Mouse (Mus musculus) heart, adult 18-20 months (tissue): ENCODE measurements around the gene Pdzd8. TPM values are rescaled to one million over a fixed set of nuclear protein-coding genes. Genes with fewer than 3 reads are reported as not detected.

Experiments
- DNase-seq, 2 experiments: peaks; one replicate each; pipeline ENCODE4 v3.0.0; 2021 to 2022; ENCODE audit warnings: mixed read lengths in 1 of 2
- total RNA-seq, 2 experiments: library from RNA; stranded (reverse); gene quantifications; 2 replicates each; pipeline ENCODE4 v1.2.3; 2021

Gene Pdzd8
- total RNA-seq, 2 experiments from 2014 or later: 22.5 to 23.9 TPM

GRCm38 (mm10) chr19:59354906-59355305, 9.3 kb upstream of the Pdzd8 start:
- no peak for DNase-seq

GRCm38 (mm10) chr19:59352760-59353159, 7.2 kb upstream of the Pdzd8 start:
- no peak for DNase-seq

- DNase-seq: no peak
Observed at GRCm38 (mm10) chr19:59351151-59351889, 5.7 kb upstream of the Pdzd8 start.

- no peak for DNase-seq
Observed at GRCm38 (mm10) chr19:59350273-59350903, 4.8 kb upstream of the Pdzd8 start.

GRCm38 (mm10) chr19:59349329-59349960, 3.9 kb upstream of the Pdzd8 start:
- DNase-seq: no peak

- DNase-seq: no peak
Observed at GRCm38 (mm10) chr19:59346325-59346724, 745 bp upstream of the Pdzd8 start.

- peak; percentile 58 to 62 for DNase-seq
Observed at GRCm38 (mm10) chr19:59345081-59345657, 411 bp downstream of the Pdzd8 start.

- DNase-seq: peak; percentile 41 to 44
Observed at GRCm38 (mm10) chr19:59344304-59344711, 1.3 kb downstream of the Pdzd8 start.

- no peak for DNase-seq
Observed at GRCm38 (mm10) chr19:59342964-59343363, 2.6 kb downstream of the Pdzd8 start.

- DNase-seq: no peak
Observed at GRCm38 (mm10) chr19:59339908-59340307, 5.7 kb downstream of the Pdzd8 start.

- DNase-seq: no peak
Observed at GRCm38 (mm10) chr19:59337872-59338681, 7.5 kb downstream of the Pdzd8 start.

- no peak for DNase-seq
Observed at GRCm38 (mm10) chr19:59336655-59337054, 8.9 kb downstream of the Pdzd8 start.

- DNase-seq: no peak
Observed at GRCm38 (mm10) chr19:59330816-59331225, 14.8 kb downstream of the Pdzd8 start.

- no peak for DNase-seq
Observed at GRCm38 (mm10) chr19:59321990-59322389, 23.6 kb downstream of the Pdzd8 start, which contains the start of gene Rps12-ps3. Gene Rps12-ps3, plus strand, starts transcription at chr19:59322290.

GRCm38 (mm10) chr19:59316571-59316970, 29.0 kb downstream of the Pdzd8 start:
- peak in 1 of 2 experiments; percentile 37 for DNase-seq

GRCm38 (mm10) chr19:59315308-59315707, 30.3 kb downstream of the Pdzd8 start:
- DNase-seq: no peak

- DNase-seq: no peak
Observed at GRCm38 (mm10) chr19:59292183-59292839, 53.3 kb downstream of the Pdzd8 start.

- DNase-seq: no peak
Observed at GRCm38 (mm10) chr19:59289811-59290210, 55.8 kb downstream of the Pdzd8 start.

GRCm38 (mm10) chr19:59289042-59289441, 56.5 kb downstream of the Pdzd8 start:
- DNase-seq: no peak

GRCm38 (mm10) chr19:59282001-59282400, 63.6 kb downstream of the Pdzd8 start:
- no peak for DNase-seq

GRCm38 (mm10) chr19:59280841-59281240, 64.7 kb downstream of the Pdzd8 start:
- DNase-seq: peak in 1 of 2 experiments; percentile 1
